Mouse (Mus musculus): ENCODE measurements around the gene Adamts15. TPM values are rescaled to one million over a fixed set of nuclear protein-coding genes. Genes with fewer than 3 reads are reported as not detected.

Adamts15 gene
- polyA plus RNA-seq, 1 experiment from 2014 or later, result 6.0 TPM

GRCm38 (mm10) chr9:30912161-30912560 lies 10.1 kb downstream of the Adamts15 start:
- no peak for ATAC-seq (ENCODE audit: insufficient number of reproducible peaks, insufficient read depth, low FRiP score, low read depth)
- peaks cover 23% of the 10 kb centered on the region for H3K36me3 ChIP-seq (ENCODE audit: control insufficient read depth, insufficient read depth, low read length)
- 68% methylated on average over 3 of the region's 3 CpGs for WGBS

GRCm38 (mm10) chr9:30910491-30910890 lies 11.8 kb downstream of the Adamts15 start:
- Histone ChIP-seq H3K27ac (replicated peaks in 1 of 2; ENCODE audit: control insufficient read depth in 1 of 2, insufficient read depth in 1 of 2, low read depth in 2 of 2, low read length in 2 of 2) (no peak overlapping the region), H3K9me3 (ENCODE audit: control insufficient read depth, low read length) (no peaks in the 10 kb centered on the region), H3K4me2 (ENCODE audit: low read length) (no peak overlapping the region), H3K9ac (ENCODE audit: low read length) (no peak overlapping the region), H3K4me3 (ENCODE audit: control insufficient read depth in 1 of 2, insufficient read depth in 1 of 2, low read depth in 1 of 2, low read length in 2 of 2) (no peak overlapping the region), H3K27me3 (ENCODE audit: control insufficient read depth, insufficient read depth, low read length) (no peaks in the 10 kb centered on the region), H3K4me1 (ENCODE audit: control insufficient read depth in 2 of 2, insufficient read depth in 2 of 2, low read length in 2 of 2) (0 out of 4 replicates have a peak, but pooled peaks cover 0 to 3% of the 10 kb centered on the region in 2 experiments), H3K36me3 (ENCODE audit: control insufficient read depth, insufficient read depth, low read length) (peaks cover 26% of the 10 kb centered on the region)
- ATAC-seq (ENCODE audit: insufficient number of reproducible peaks, insufficient read depth, low FRiP score, low read depth), result no peak
- 90% methylated on average over 5 of the region's 5 CpGs for WGBS

More at GRCm38 (mm10) chr9:30912161-30912560, 10.1 kb downstream of the Adamts15 start:
- H3K9ac ChIP-seq (ENCODE audit: low read length), result no peak overlapping the region
- peaks cover 3 to 5% of the 10 kb centered on the region in 2 experiments; a peak in 2 of 4 replicates for H3K4me1 ChIP-seq (ENCODE audit: control insufficient read depth in 2 of 2, insufficient read depth in 2 of 2, low read length in 2 of 2)
- H3K27ac ChIP-seq (replicated peaks in 1 of 2; ENCODE audit: control insufficient read depth in 1 of 2, insufficient read depth in 1 of 2, low read depth in 2 of 2, low read length in 2 of 2), result no peak overlapping the region
- no peaks in the 10 kb centered on the region for H3K9me3 ChIP-seq (ENCODE audit: control insufficient read depth, low read length)
- no peak overlapping the region for H3K4me2 ChIP-seq (ENCODE audit: low read length)
- no peak overlapping the region for H3K4me3 ChIP-seq (ENCODE audit: control insufficient read depth in 1 of 2, insufficient read depth in 1 of 2, low read depth in 1 of 2, low read length in 2 of 2)
- H3K27me3 ChIP-seq (ENCODE audit: control insufficient read depth, insufficient read depth, low read length), result no peaks in the 10 kb centered on the region

- ATAC-seq (ENCODE audit: insufficient number of reproducible peaks, insufficient read depth, low FRiP score, low read depth), result no peak
- Histone ChIP-seq H3K27ac (replicated peaks in 1 of 2; ENCODE audit: control insufficient read depth in 1 of 2, insufficient read depth in 1 of 2, low read depth in 2 of 2, low read length in 2 of 2) (no peak overlapping the region), H3K9me3 (ENCODE audit: control insufficient read depth, low read length) (no peaks in the 10 kb centered on the region), H3K4me3 (ENCODE audit: control insufficient read depth in 1 of 2, insufficient read depth in 1 of 2, low read depth in 1 of 2, low read length in 2 of 2) (no peak overlapping the region), H3K4me2 (ENCODE audit: low read length) (no peak overlapping the region), H3K27me3 (ENCODE audit: control insufficient read depth, insufficient read depth, low read length) (no peaks in the 10 kb centered on the region), H3K9ac (ENCODE audit: low read length) (no peak overlapping the region), H3K36me3 (ENCODE audit: control insufficient read depth, insufficient read depth, low read length) (peaks cover 34% of the 10 kb centered on the region), H3K4me1 (ENCODE audit: control insufficient read depth in 2 of 2, insufficient read depth in 2 of 2, low read length in 2 of 2) (no peaks in the 10 kb centered on the region)
- WGBS, result 81% methylated on average over 5 of the region's 5 CpGs
Observed at GRCm38 (mm10) chr9:30908973-30909372, 13.3 kb downstream of the Adamts15 start.

- no peak overlapping the region for H3K4me3 ChIP-seq (ENCODE audit: control insufficient read depth in 1 of 2, insufficient read depth in 1 of 2, low read depth in 1 of 2, low read length in 2 of 2)
- no peaks in the 10 kb centered on the region for H3K27me3 ChIP-seq (ENCODE audit: control insufficient read depth, insufficient read depth, low read length)
- no peak overlapping the region for H3K9ac ChIP-seq (ENCODE audit: low read length)
- no peaks in the 10 kb centered on the region for H3K4me1 ChIP-seq (ENCODE audit: control insufficient read depth in 2 of 2, insufficient read depth in 2 of 2, low read length in 2 of 2)
- 81% methylated on average over 5 of the region's 5 CpGs for WGBS
- H3K27ac ChIP-seq (replicated peaks in 1 of 2; ENCODE audit: control insufficient read depth in 1 of 2, insufficient read depth in 1 of 2, low read depth in 2 of 2, low read length in 2 of 2), result no peak overlapping the region
- no peak for ATAC-seq (ENCODE audit: insufficient number of reproducible peaks, insufficient read depth, low FRiP score, low read depth)
- H3K9me3 ChIP-seq (ENCODE audit: control insufficient read depth, low read length), result no peaks in the 10 kb centered on the region
- H3K36me3 ChIP-seq (ENCODE audit: control insufficient read depth, insufficient read depth, low read length), result peaks cover 34% of the 10 kb centered on the region
- no peak overlapping the region for H3K4me2 ChIP-seq (ENCODE audit: low read length)
Observed at GRCm38 (mm10) chr9:30908296-30908690, 14.0 kb downstream of the Adamts15 start.

- Histone ChIP-seq H3K9ac (ENCODE audit: low read length) (no peak overlapping the region), H3K4me3 (ENCODE audit: control insufficient read depth in 1 of 2, insufficient read depth in 1 of 2, low read depth in 1 of 2, low read length in 2 of 2) (no peak overlapping the region), H3K4me1 (ENCODE audit: control insufficient read depth in 2 of 2, insufficient read depth in 2 of 2, low read length in 2 of 2) (no peaks in the 10 kb centered on the region), H3K9me3 (ENCODE audit: control insufficient read depth, low read length) (no peaks in the 10 kb centered on the region), H3K27ac (replicated peaks in 1 of 2; ENCODE audit: control insufficient read depth in 1 of 2, insufficient read depth in 1 of 2, low read depth in 2 of 2, low read length in 2 of 2) (no peak overlapping the region), H3K4me2 (ENCODE audit: low read length) (no peak overlapping the region), H3K27me3 (ENCODE audit: control insufficient read depth, insufficient read depth, low read length) (no peaks in the 10 kb centered on the region), H3K36me3 (ENCODE audit: control insufficient read depth, insufficient read depth, low read length) (peaks cover 40% of the 10 kb centered on the region)
- 60% methylated on average over 5 of the region's 5 CpGs for WGBS
- no peak for ATAC-seq (ENCODE audit: insufficient number of reproducible peaks, insufficient read depth, low FRiP score, low read depth)
Observed at GRCm38 (mm10) chr9:30907677-30908295, 14.5 kb downstream of the Adamts15 start.

GRCm38 (mm10) chr9:30906426-30906825 lies 15.8 kb downstream of the Adamts15 start:
- ATAC-seq (ENCODE audit: insufficient number of reproducible peaks, insufficient read depth, low FRiP score, low read depth), result no peak
- Histone ChIP-seq H3K4me3 (ENCODE audit: control insufficient read depth in 1 of 2, insufficient read depth in 1 of 2, low read depth in 1 of 2, low read length in 2 of 2) (no peak overlapping the region), H3K27me3 (ENCODE audit: control insufficient read depth, insufficient read depth, low read length) (no peaks in the 10 kb centered on the region), H3K27ac (replicated peaks in 1 of 2; ENCODE audit: control insufficient read depth in 1 of 2, insufficient read depth in 1 of 2, low read depth in 2 of 2, low read length in 2 of 2) (no peak overlapping the region), H3K36me3 (ENCODE audit: control insufficient read depth, insufficient read depth, low read length) (peaks cover 50% of the 10 kb centered on the region), H3K9me3 (ENCODE audit: control insufficient read depth, low read length) (no peaks in the 10 kb centered on the region), H3K9ac (ENCODE audit: low read length) (no peak overlapping the region), H3K4me1 (ENCODE audit: control insufficient read depth in 2 of 2, insufficient read depth in 2 of 2, low read length in 2 of 2) (no peaks in the 10 kb centered on the region), H3K4me2 (ENCODE audit: low read length) (no peak overlapping the region)
- 81% methylated on average over 4 of the region's 4 CpGs for WGBS

GRCm38 (mm10) chr9:30905861-30906260 lies 16.4 kb downstream of the Adamts15 start:
- H3K4me1 ChIP-seq (ENCODE audit: control insufficient read depth in 2 of 2, insufficient read depth in 2 of 2, low read length in 2 of 2), result no peaks in the 10 kb centered on the region
- no peak for ATAC-seq (ENCODE audit: insufficient number of reproducible peaks, insufficient read depth, low FRiP score, low read depth)
- 88% methylated on average over 10 of the region's 10 CpGs for WGBS
- no peaks in the 10 kb centered on the region for H3K27me3 ChIP-seq (ENCODE audit: control insufficient read depth, insufficient read depth, low read length)
- no peak overlapping the region for H3K4me3 ChIP-seq (ENCODE audit: control insufficient read depth in 1 of 2, insufficient read depth in 1 of 2, low read depth in 1 of 2, low read length in 2 of 2)
- no peak overlapping the region for H3K27ac ChIP-seq (replicated peaks in 1 of 2; ENCODE audit: control insufficient read depth in 1 of 2, insufficient read depth in 1 of 2, low read depth in 2 of 2, low read length in 2 of 2)
- H3K4me2 ChIP-seq (ENCODE audit: low read length), result no peak overlapping the region
- H3K36me3 ChIP-seq (ENCODE audit: control insufficient read depth, insufficient read depth, low read length), result peaks cover 50% of the 10 kb centered on the region
- H3K9ac ChIP-seq (ENCODE audit: low read length), result no peak overlapping the region
- H3K9me3 ChIP-seq (ENCODE audit: control insufficient read depth, low read length), result no peaks in the 10 kb centered on the region

GRCm38 (mm10) chr9:30903266-30903665 lies 19.0 kb downstream of the Adamts15 start:
- Histone ChIP-seq H3K4me2 (ENCODE audit: low read length) (no peak overlapping the region), H3K4me3 (ENCODE audit: control insufficient read depth in 1 of 2, insufficient read depth in 1 of 2, low read depth in 1 of 2, low read length in 2 of 2) (no peak overlapping the region), H3K9me3 (ENCODE audit: control insufficient read depth, low read length) (no peaks in the 10 kb centered on the region), H3K27ac (replicated peaks in 1 of 2; ENCODE audit: control insufficient read depth in 1 of 2, insufficient read depth in 1 of 2, low read depth in 2 of 2, low read length in 2 of 2) (no peak overlapping the region), H3K9ac (ENCODE audit: low read length) (no peak overlapping the region), H3K36me3 (ENCODE audit: control insufficient read depth, insufficient read depth, low read length) (peaks cover 44% of the 10 kb centered on the region), H3K4me1 (ENCODE audit: control insufficient read depth in 2 of 2, insufficient read depth in 2 of 2, low read length in 2 of 2) (no peaks in the 10 kb centered on the region), H3K27me3 (ENCODE audit: control insufficient read depth, insufficient read depth, low read length) (no peaks in the 10 kb centered on the region)
- no peak for ATAC-seq (ENCODE audit: insufficient number of reproducible peaks, insufficient read depth, low FRiP score, low read depth)
- 92% methylated on average over 5 of the region's 5 CpGs for WGBS
